Mouse (Mus musculus) lung, adult 10 weeks (tissue): Measurements from ENCODE around the gene Grin2a. TPM values are rescaled to one million over a fixed set of nuclear protein-coding genes. Genes with fewer than 3 reads are reported as not detected.

Experiments used
- polyA plus RNA-seq: library from polyadenylated mRNA; stranded (reverse); fragments of 350-450 nt; fragmentation: Illumina TruSeq; extraction: RNeasy Lipid Tissue Mini Kit (QIAGEN cat#74804); gene quantifications from one replicate; pipeline ENCODE4 v1.2.3, GENCODE M21; 2014; ENCODE audit warnings: low read depth, low replicate concordance; ENCODE audit not compliant: insufficient read depth

Gene Grin2a
- polyA plus RNA-seq: not detected

DNA sequence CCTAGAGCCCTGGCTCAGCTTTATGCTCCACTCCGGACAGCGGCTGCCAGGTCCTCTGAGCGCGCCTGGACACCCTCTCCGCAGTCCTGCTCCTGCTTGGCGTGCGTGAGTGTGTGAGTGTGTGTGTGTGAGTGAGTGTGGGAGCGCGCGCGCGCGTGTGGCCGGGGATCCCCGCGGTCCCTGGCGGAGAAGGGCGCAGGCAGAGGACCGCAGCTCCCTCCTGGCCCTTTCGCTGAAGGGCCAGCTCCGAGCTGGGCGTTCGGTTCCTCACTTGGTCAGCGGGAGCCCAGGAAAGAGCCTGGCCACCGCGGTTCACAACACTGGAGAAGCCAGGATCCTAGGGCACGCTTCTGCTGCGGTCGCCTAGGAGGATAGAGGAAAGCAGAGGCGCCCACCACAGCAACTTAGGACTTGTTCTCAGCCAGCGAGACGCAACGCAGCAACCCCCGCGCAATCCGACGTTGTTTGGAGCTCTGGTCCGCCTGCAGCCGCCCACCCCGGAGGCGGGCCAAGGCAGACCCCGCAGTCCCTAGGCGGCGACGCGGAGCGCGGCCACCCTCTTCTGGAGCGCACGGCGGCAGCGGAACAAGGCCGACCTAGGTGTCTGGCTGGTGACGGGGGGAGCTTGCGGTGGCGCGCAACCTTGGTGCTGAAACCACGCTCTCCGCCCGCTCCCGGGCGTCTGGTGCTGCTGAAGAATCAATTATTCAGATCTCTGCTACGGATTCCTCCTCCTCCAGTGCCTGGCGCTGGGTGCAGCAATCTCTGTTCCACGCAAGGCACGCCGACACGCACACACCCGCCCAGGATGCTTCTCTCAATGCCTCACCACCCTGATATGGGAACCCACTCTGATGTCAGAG lies at the start of gene Grin2a:
TSS of gene Grin2a (minus strand) at position 610 of the 863 bp plus-strand sequence.

Other genes starting within 250 kb of the Grin2a start
- gene Rpl39l, start 174.7 kb upstream of the Grin2a start, polyA plus RNA-seq: 0.58 TPM
- not detected for gene Atf7ip2, start 197.2 kb upstream of the Grin2a start, polyA plus RNA-seq